Mouse (Mus musculus) layer of hippocampus, adult 2 months (tissue): ENCODE results near the gene Pitpnm3. TPM values are rescaled to one million over a fixed set of nuclear protein-coding genes. Genes with fewer than 3 reads are reported as not detected.

ENCODE experiments used
- DNase-seq, 2 experiments: peaks; one replicate each; pipeline ENCODE4 v3.0.0; 2022; ENCODE audit warnings: low spot score in 2 of 2
- H3K27ac ChIP-seq: fragments of 200-600 bp; 2 replicates; pipeline ENCODE4 v1.8.1; 2022
- H3K4me3 ChIP-seq: fragments of 200-600 bp; 2 replicates; pipeline ENCODE4 v1.8.1; 2022; ENCODE audit warnings: mild to moderate bottlenecking
- CTCF ChIP-seq: fragments of 200-600 bp; conservative IDR thresholded peaks from 2 replicates; pipeline ENCODE4 v1.8.1; 2022; ENCODE audit warnings: antibody characterized with exemption, mild to moderate bottlenecking, moderate library complexity
- total RNA-seq, 2 experiments: library from RNA; stranded (reverse); gene quantifications; 2 replicates each; pipeline ENCODE4 v1.2.3; 2021

The Pitpnm3 gene
- total RNA-seq, 2 experiments from 2014 or later = 29.3 to 30.0 TPM

DNA sequence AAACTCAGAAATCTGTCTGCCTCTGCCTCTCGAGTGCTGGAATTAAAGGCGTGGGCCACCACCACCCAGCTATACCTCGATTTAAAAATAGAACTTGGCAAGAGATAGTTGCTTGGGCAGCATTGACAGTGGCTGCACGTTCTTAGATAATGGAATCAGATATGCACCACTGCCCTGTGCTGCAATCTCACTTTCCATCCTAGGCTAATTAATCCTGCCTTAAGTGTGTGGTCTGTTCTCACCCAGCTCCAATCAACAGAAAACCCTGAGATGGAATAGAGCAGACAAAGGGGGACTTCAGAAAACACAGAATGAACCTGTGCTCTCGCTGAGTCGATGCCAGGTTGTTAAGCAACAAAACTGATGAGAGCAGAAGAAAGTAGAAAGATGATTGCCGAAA is 32.0 kb downstream of the Pitpnm3 start:
- Histone ChIP-seq H3K4me3 (no peak overlapping the region), H3K27ac (no peak overlapping the region)
- TF ChIP-seq CTCF = no peak
- no peak for DNase-seq

DNA sequence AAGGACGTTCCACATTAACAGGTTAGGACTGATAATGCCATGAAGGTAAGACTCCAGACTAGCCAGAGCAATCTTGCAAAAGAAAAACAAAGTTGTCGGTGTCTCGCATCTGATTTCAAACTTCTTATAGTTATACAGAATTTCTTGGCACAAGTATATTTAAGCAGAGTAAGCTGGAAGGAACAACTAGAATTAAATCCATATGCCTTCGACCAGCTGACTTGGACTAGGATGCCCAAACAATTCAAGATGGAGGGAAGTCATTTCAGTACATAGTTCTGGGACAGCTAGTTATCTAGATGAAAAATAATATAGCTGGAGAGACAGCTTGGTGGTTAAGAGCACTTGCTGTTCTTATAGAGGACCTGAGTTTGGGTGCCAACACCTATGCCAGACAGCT is 34.6 kb downstream of the Pitpnm3 start:
- no peak for DNase-seq
- no peak overlapping the region for H3K27ac ChIP-seq
- TF ChIP-seq CTCF = no peak
- no peak overlapping the region for H3K4me3 ChIP-seq

DNA sequence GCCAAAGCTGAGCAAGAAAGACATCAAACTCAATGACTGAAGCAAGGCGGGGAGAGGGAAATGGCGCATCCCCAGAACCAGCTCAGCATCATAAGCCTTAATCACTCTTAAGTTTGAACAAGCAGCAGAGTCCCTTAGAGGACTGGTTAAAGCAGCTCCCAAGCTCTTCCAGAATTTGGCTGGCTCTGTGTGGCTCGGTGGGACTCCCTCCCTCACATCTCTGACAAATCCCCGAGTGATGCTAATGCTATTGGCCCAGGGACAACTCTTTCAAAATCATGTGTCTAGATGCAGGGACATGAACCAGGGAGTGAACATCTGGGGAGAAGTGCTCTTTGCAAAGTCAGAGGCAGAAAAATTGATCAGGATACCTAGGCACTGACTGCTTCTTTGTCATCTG is 36.4 kb downstream of the Pitpnm3 start:
- no peak for DNase-seq

DNA sequence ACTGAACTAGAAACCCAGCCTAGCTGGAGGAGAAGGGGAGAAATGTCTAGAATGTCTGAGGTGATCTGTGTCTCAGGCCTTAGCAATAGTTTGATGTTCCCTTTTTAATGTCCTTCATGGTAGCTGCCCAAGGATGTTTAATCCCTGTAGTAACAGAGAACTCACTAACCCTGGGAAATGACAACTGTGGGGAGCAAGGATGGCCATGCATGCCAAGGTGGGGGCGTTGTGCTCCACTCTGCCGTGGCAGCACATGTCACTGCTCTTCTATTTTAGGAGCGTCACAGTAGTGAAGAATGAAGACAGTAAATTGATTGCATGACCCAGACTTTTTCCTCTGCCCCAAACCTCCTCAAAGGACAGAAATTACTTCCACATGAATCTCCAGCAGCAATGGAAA is 37.6 kb downstream of the Pitpnm3 start:
- Histone ChIP-seq H3K4me3 (no peak overlapping the region), H3K27ac (no peak overlapping the region)
- no peak for TF ChIP-seq CTCF
- DNase-seq = peak in 1 of 2 experiments; percentile 33

More for the DNA sequence above, 36.4 kb downstream of the Pitpnm3 start:
- peak overlapping the region; percentile 57; the same call in 1 of the 2 replicates for H3K27ac ChIP-seq
- no peak for TF ChIP-seq CTCF
- no peak overlapping the region for H3K4me3 ChIP-seq

DNA sequence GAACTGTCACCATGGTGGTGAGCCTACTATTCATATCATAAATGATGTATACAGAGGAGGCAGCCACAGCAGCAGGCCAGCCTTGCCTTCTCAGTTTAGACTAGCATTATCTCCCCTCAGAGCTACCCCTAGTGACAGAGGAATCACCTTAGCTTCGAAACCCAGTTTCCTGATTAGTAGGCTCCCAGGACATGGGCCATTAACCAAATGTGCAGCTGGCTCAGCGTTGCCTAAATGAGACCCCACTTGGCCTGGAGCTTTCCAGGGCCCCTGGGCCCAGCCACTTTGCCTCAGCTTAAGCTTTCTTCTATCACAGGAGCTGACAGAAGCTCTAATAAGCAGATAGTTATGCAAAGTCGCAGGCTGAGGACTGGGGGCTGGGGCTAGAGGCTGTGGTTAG is 39.6 kb downstream of the Pitpnm3 start:
- TF ChIP-seq CTCF = no peak

DNA sequence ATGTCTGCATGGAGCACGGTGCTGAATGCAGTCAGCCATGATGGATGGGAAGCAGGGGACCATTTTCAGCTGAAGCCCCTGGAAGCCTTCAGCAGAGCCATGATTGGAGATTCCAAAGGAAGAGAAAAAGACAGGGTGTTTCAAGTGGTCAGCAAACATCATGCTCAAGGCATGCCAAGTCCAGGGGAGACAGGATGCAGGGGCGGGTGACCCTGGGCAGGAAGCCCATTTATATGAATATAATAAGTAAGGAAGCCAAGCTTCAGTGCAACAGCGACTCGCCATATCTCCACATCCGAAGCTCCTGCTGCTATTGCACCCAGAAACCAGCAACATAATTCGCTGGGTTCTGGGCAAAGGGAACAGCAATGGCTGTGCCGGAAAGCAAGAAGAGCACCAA is 41.1 kb downstream of the Pitpnm3 start:
- no peak for DNase-seq
- TF ChIP-seq CTCF = no peak
- no peak overlapping the region for H3K27ac ChIP-seq
- no peak overlapping the region for H3K4me3 ChIP-seq

More for the DNA sequence above, 39.6 kb downstream of the Pitpnm3 start:
- no peak overlapping the region for H3K4me3 ChIP-seq
- DNase-seq = no peak
- no peak overlapping the region for H3K27ac ChIP-seq

DNA sequence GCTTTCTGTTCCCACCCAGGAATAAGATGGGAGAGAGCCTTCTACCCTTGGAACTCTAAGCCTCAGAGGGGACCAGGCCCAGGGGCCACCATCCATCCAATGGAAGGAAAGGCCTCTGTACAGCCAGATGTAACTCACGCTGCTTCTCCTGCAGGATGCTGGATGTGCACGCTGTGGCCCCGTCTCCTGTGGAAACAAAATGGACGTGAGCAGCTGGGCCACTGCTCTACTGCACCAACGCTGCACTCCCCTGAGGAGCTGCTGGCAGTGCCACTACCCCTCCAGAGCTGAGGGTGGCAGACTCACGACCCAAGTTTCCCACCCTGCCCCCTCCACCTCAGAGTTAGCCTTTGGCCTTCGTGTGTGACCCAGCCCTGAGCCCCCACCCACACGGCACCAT is 43.2 kb downstream of the Pitpnm3 start:
- no peak for DNase-seq
- no peak for TF ChIP-seq CTCF
- no peak overlapping the region for H3K4me3 ChIP-seq
- H3K27ac ChIP-seq = no peak overlapping the region

DNA sequence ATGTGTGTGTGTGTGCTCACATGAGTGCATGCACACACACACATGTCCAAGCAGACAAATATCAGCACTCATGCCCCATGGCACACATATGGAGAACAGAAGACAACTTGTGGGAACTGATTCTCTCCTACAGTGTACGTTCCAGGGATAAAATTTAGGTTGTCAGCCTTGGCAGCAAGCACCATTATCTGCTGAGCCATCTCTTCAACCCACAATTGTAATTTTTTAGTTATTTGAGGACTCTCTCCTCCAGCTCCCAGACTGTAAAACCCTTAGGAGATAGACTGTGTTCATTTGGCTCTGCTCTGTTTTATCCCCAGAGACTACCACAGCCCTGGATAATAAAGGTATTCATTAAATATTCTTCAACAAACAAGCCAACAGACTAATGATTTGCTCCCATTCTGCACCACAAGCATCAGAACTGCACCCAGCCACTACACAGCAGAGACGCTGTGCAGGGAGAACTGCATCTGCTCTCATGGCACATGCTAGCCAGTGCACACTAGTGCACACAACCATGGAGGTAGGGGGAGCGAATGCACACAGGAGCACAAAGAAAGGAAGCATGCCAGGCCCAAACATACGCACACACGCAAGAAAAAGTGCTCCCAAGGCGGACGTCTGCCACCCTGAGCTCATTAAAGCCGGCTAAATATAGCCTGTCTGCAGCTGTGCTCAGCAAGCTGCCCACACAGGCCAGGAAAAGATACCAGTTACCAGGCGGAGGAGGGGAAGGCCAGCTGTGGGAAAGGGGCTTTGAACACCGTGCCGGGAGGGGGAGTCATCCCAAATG is 49.1 kb downstream of the Pitpnm3 start:
- peak overlapping the region; percentile 53 for H3K27ac ChIP-seq
- no peak for TF ChIP-seq CTCF
- peak; percentile 39 to 57 for DNase-seq
- H3K4me3 ChIP-seq = no peak overlapping the region

DNA sequence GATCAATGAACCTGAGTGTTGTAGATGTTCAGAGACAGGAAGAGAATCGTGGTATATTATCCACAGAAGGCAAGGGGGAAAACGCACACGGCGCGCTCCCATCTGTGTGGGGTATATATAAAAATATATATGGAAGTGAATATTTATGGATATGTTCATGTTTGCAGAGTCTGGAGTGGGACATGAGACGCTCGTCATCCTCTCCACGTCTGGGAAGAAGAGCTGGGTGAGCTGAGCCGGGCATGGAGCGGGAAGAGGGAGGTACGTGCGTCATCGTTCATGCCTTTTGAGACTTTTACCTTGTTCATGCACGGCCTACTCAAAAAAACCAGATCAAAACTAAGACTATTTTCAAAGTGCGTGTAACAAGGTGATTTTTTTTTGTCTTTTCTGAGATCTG is 51.2 kb downstream of the Pitpnm3 start:
- no peak overlapping the region for H3K4me3 ChIP-seq
- TF ChIP-seq CTCF = no peak
- DNase-seq = no peak
- H3K27ac ChIP-seq = no peak overlapping the region

DNA sequence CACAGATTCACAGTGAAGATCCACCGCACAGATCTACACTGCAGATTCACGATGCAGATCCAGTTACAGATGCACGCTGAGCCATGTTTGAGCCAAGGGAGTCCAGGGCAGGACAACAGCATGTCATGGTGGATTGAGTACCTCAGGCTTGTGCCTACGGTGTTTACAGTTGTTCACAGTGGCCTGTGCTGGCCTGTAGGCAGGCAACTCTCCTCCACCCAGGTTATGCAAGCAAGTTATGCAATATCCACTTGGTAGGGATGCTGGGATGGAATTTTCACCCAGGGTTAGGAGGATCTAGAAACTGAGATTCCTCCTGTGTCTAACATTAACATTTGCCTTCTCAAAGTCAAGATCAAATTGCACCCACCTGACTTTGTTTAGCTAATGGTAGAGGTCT is 53.0 kb downstream of the Pitpnm3 start:
- H3K27ac ChIP-seq = no peak overlapping the region
- no peak overlapping the region for H3K4me3 ChIP-seq
- DNase-seq = no peak
- no peak for TF ChIP-seq CTCF

DNA sequence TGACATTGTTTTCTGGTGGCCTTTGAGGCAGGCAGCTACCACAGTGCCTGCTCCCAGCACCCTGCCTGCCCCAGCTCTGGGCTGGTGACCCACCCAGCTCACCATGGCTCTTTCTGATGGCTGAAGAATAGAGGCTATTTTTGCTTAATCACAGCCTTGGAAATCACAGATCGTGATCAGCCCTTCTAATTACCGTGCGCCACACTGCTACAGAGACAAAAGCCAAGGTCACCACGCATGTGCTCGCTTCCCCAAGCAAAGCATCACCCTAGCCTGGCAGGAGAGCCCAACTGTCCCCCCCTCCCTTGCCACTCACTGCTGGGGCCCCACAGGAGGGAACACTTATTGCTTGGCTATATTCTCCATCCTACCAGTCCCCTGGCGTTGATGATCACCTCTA is 55.1 kb downstream of the Pitpnm3 start:
- no peak for TF ChIP-seq CTCF
- Histone ChIP-seq H3K27ac (no peak overlapping the region), H3K4me3 (no peak overlapping the region)
- DNase-seq = no peak

DNA sequence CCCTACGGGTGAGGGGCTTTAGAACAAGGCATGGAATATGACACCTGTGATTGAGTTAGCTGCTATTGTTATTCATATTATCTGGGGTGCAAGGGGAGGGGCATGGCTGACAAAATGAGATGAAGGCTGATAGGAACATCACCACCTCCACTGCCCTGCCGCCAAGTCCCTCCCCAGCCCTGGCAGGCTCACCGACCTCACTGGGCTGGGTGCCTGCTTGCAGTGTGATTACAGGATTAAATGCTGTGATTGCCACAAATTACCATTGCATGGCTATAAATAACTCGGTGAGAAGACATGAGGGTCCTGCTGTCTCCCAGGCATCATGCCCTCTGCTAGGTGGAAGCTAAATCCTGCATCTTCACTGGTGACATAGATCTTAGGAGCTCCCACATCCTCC is 56.9 kb downstream of the Pitpnm3 start:
- no peak overlapping the region for H3K4me3 ChIP-seq
- H3K27ac ChIP-seq = no peak overlapping the region
- no peak for TF ChIP-seq CTCF
- peak; percentile 39 to 59 for DNase-seq

DNA sequence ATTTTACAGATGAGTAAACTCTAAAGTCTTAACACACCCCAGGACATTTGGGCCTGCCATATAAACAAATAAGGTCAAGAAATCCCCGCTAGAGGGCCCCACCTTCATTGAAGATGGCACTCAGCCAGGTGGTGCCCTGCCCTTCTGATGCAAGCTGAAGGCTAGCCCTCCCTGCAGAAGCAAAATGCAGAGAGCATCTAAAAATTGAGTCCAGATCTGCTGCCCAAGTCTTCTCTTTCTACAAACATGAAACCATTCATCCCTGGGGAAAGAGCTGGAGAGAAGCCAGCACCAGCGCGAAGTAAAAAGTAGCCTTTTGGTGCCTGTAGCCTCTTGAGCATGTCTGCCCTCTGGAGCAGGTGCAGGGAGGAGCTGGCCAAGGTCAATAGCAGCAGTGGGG is 57.5 kb downstream of the Pitpnm3 start:
- peak; percentile 33; the same call in 1 of the 2 replicates for TF ChIP-seq CTCF

DNA sequence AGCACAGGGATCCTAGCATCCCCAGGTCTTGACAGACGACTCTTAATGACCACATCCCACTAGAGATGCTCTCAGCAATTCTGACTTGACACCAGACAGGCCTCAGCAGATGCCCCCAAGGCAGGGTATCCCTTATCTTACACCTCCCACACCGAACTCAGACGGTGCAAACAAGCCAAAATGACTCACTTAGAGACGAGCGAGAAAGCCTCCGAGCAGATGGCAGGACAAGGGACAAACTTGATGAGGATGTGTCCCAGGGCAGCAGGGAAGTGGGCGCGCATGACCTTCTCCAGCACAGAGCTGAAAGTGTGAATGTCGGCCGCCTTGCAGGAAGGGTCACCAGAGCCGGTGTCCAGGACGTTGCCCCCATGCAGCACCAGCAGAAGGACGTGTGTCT is 61.3 kb downstream of the Pitpnm3 start:
- no peak for TF ChIP-seq CTCF
- H3K27ac ChIP-seq = no peak overlapping the region
- H3K4me3 ChIP-seq = no peak overlapping the region
- DNase-seq = no peak

More for the DNA sequence above, 57.5 kb downstream of the Pitpnm3 start:
- DNase-seq = no peak
- H3K4me3 ChIP-seq = no peak overlapping the region
- H3K27ac ChIP-seq = no peak overlapping the region
